Mouse (Mus musculus) heart, postnatal 10 days (tissue): ENCODE results near the gene Ifnlr1. TPM values are rescaled to one million over a fixed set of nuclear protein-coding genes. Genes with fewer than 3 reads are reported as not detected.
A peak's percentile ranks its signal among the peaks of the same experiment; 100 is the strongest.
"Not testable (repeated sequence)": the region's sequence is repeated elsewhere in the genome, so short reads cannot be mapped to it uniquely, and the experiment has no call there.

Source experiments
- DNase-seq, 2 experiments: peaks; one replicate each; pipeline ENCODE4 v3.0.0; 2021
- intact Hi-C: fragments of 180-260 bp; cut with DNase I; formaldehyde crosslinking; loops from one replicate; pipeline ENCODE4 v1.15.1; 2025
- total RNA-seq, 2 experiments: library from RNA; stranded (reverse); gene quantifications; 2 replicates each; pipeline ENCODE4 v1.2.3; 2021

Ifnlr1 gene
- total RNA-seq, result 1 to 10 TPM; 3.4 to 4.1 TPM

GRCm38 (mm10) chr4:135685906-135686567 is at the start of gene Ifnlr1:
Ifnlr1 (plus strand) TSS chr4:135686287.
- peak; percentile 55 to 71 for DNase-seq
- intact Hi-C loops, result loop anchor here (2.0 to 5.0 kb wide), 2 partner anchors 23 to 81 kb away; no protein-coding TSS in a partner anchor

- intact Hi-C loops, result loop anchor here (2.0 kb wide), 1 partner anchor 13 kb away; no protein-coding TSS in a partner anchor
These were observed 44.6 kb upstream of the Ifnlr1 start for GRCm38 (mm10) chr4:135641302-135642079.

GRCm38 (mm10) chr4:135645022-135645637 is 41.0 kb upstream of the Ifnlr1 start:
- intact Hi-C loops, result no loop called here

More at GRCm38 (mm10) chr4:135641302-135642079, 44.6 kb upstream of the Ifnlr1 start:
- not testable (repeated sequence) for DNase-seq

GRCm38 (mm10) chr4:135652966-135653607 is 33.0 kb upstream of the Ifnlr1 start:
- intact Hi-C loops, result no loop called here
- DNase-seq, result peak; percentile 91 to 94

More at GRCm38 (mm10) chr4:135645022-135645637, 41.0 kb upstream of the Ifnlr1 start:
- DNase-seq, result no peak

- DNase-seq, result peak; percentile 62 to 66
- intact Hi-C loops, result loop anchor here (2.0 kb wide), 1 partner anchor 83 kb away; no protein-coding TSS in a partner anchor
These were observed 32.1 kb upstream of the Ifnlr1 start for GRCm38 (mm10) chr4:135653956-135654355.

GRCm38 (mm10) chr4:135655499-135655898 is 30.6 kb upstream of the Ifnlr1 start:
- peak; percentile 58 to 73 for DNase-seq
- intact Hi-C loops, result loop anchor here (2.0 kb wide), 1 partner anchor 85 kb away; no protein-coding TSS in a partner anchor

- intact Hi-C loops, result no loop called here
- peak; percentile 77 to 78 for DNase-seq
These were observed 29.9 kb upstream of the Ifnlr1 start for GRCm38 (mm10) chr4:135656094-135656589.

GRCm38 (mm10) chr4:135658484-135658883 is 27.6 kb upstream of the Ifnlr1 start:
- peak; percentile 72 to 75 for DNase-seq
- intact Hi-C loops, result no loop called here

GRCm38 (mm10) chr4:135658899-135659298 is 27.2 kb upstream of the Ifnlr1 start:
- intact Hi-C loops, result no loop called here
- no peak for DNase-seq

- intact Hi-C loops, result no loop called here
- peak; percentile 67 to 69 for DNase-seq
These were observed 24.8 kb upstream of the Ifnlr1 start for GRCm38 (mm10) chr4:135661082-135661809.

GRCm38 (mm10) chr4:135661994-135662393 is 24.1 kb upstream of the Ifnlr1 start:
- no peak for DNase-seq

GRCm38 (mm10) chr4:135664656-135665055 is 21.4 kb upstream of the Ifnlr1 start:
- DNase-seq, result no peak
- intact Hi-C loops, result loop anchor here (1.0 kb wide), 1 partner anchor 147 kb away; no protein-coding TSS in a partner anchor

More at GRCm38 (mm10) chr4:135661994-135662393, 24.1 kb upstream of the Ifnlr1 start:
- intact Hi-C loops, result no loop called here

GRCm38 (mm10) chr4:135666192-135666975 is 19.7 kb upstream of the Ifnlr1 start:
- peak; percentile 42 to 77 for DNase-seq
- intact Hi-C loops, result loop anchor here (2.0 kb wide), 1 partner anchor 284 kb away; no protein-coding TSS in a partner anchor

- intact Hi-C loops, result loop anchor here (1.0 to 2.0 kb wide), 2 partner anchors 159 to 285 kb away; no protein-coding TSS in a partner anchor
- peak; percentile 56 to 76 for DNase-seq
These were observed 18.7 kb upstream of the Ifnlr1 start for GRCm38 (mm10) chr4:135667266-135667844.

GRCm38 (mm10) chr4:135673507-135673906 is 12.6 kb upstream of the Ifnlr1 start:
- DNase-seq, result no peak
- intact Hi-C loops, result no loop called here

GRCm38 (mm10) chr4:135674993-135675392 is 11.1 kb upstream of the Ifnlr1 start:
- DNase-seq, result no peak
- intact Hi-C loops, result no loop called here

- intact Hi-C loops, result no loop called here
- peak; percentile 35 to 41 for DNase-seq
These were observed 9.6 kb upstream of the Ifnlr1 start for GRCm38 (mm10) chr4:135676476-135676875.

GRCm38 (mm10) chr4:135679316-135679715 is 6.8 kb upstream of the Ifnlr1 start:
- no peak for DNase-seq
- intact Hi-C loops, result no loop called here
